Mouse (Mus musculus): ENCODE data around the gene Fignl2.

Fignl2 gene

GRCm38 (mm10) chr15:101007236-101007635, 71.1 kb downstream of the Fignl2 start:
- no peak for DNase-seq

GRCm38 (mm10) chr15:101006251-101007040, 71.9 kb downstream of the Fignl2 start:
- DNase-seq: peak; percentile 29

- no peak for DNase-seq
Observed at GRCm38 (mm10) chr15:101005717-101006116, 72.7 kb downstream of the Fignl2 start.

DNA sequence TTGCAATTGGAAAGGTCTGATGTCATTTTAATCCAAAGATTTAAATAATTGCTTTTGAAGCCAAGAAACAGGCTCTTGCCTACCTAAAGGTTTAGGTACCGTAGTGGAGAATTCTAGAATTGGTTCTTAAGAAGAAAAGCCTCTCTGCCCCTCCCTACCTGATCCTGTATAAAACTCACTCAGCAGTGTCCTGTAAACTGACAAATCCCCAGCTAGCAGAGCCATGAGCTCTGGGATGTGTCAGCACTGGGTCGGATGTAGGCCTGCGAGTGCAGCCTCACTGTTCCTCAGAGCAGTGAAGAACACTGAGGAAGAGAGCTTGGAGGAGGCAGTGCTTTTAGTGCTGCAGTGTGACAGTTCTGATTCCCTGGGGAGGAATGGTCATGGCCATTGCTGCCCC, 73.8 kb downstream of the Fignl2 start:
- DNase-seq: no peak

- DNase-seq: no peak
Observed at GRCm38 (mm10) chr15:101002466-101002865, 75.9 kb downstream of the Fignl2 start.

GRCm38 (mm10) chr15:101001685-101002084, 76.7 kb downstream of the Fignl2 start:
- no peak for DNase-seq
